Mouse (Mus musculus) stomach, embryonic 16.5 days (tissue): ENCODE data around the gene Exosc10. TPM values are rescaled to one million over a fixed set of nuclear protein-coding genes. Genes with fewer than 3 reads are reported as not detected.
A peak's percentile ranks its signal among the peaks of the same experiment; 100 is the strongest.

Experiments used
- ATAC-seq: fragments of 200-750 bp; cut with Nextera tagmentation; 2 replicates; pipeline ENCODE4 v1.8.0; 2017; ENCODE audit warnings: moderate number of reproducible peaks, moderate TSS enrichment; ENCODE audit not compliant: insufficient read depth, low FRiP score
- H3K27ac ChIP-seq: fragments of 300-500 bp; sonication (generic); 2 replicates; pipeline ENCODE4 v1.5.1; 2014; ENCODE audit warnings: low read length
- H3K27me3 ChIP-seq: fragments of 300-500 bp; sonication (generic); 2 replicates; pipeline ENCODE4 v1.6.1; 2014; ENCODE audit warnings: low read length, control low read depth, mixed read lengths; ENCODE audit not compliant: control insufficient read depth, insufficient read depth
- H3K36me3 ChIP-seq: fragments of 300-500 bp; sonication (generic); 2 replicates; pipeline ENCODE4 v1.6.1; 2014; ENCODE audit warnings: low read length; ENCODE audit not compliant: control insufficient read depth, insufficient read depth
- H3K4me1 ChIP-seq: fragments of 300-500 bp; sonication (generic); 2 replicates; pipeline ENCODE4 v1.6.1; 2014; ENCODE audit warnings: low read length, control low read depth, mixed read lengths; ENCODE audit not compliant: control insufficient read depth, insufficient read depth
- H3K4me2 ChIP-seq: fragments of 300-500 bp; sonication (generic); 2 replicates; pipeline ENCODE4 v1.6.1; 2014; ENCODE audit warnings: low read depth, low read length, mixed read lengths
- H3K4me3 ChIP-seq: fragments of 300-500 bp; sonication (generic); replicated peaks from 2 replicates; pipeline ENCODE4 v1.5.1; 2014; ENCODE audit warnings: mild to moderate bottlenecking, low read length
- H3K9ac ChIP-seq: fragments of 300-500 bp; sonication (generic); 2 replicates; pipeline ENCODE4 v1.6.1; 2014; ENCODE audit warnings: low read length
- H3K9me3 ChIP-seq: fragments of 300-500 bp; sonication (generic); replicated peaks from 2 replicates; pipeline ENCODE4 v1.6.1; 2016; ENCODE audit warnings: low read length, control low read depth; ENCODE audit not compliant: control insufficient read depth
- WGBS: fragments of 180-500 bp; shearing (Covaris S2); extraction: QIAGEN DNeasy Blood & Tissue Kit; methylation state at CpG from one replicate; pipeline ENCODE4 v1.1.7; 2014; 5-methylcytosine and 5-hydroxymethylcytosine counted together
- polyA plus RNA-seq: library from polyadenylated mRNA; unstranded; fragments of >200 nt; fragmentation: Nextera tagmentation; extraction: Ambion mirVana; gene quantifications from 2 replicates; pipeline ENCODE4 v1.2.1, GENCODE M21; 2015

Gene Exosc10
- polyA plus RNA-seq, 1 experiment from 2014 or later: 76.3 TPM

DNA sequence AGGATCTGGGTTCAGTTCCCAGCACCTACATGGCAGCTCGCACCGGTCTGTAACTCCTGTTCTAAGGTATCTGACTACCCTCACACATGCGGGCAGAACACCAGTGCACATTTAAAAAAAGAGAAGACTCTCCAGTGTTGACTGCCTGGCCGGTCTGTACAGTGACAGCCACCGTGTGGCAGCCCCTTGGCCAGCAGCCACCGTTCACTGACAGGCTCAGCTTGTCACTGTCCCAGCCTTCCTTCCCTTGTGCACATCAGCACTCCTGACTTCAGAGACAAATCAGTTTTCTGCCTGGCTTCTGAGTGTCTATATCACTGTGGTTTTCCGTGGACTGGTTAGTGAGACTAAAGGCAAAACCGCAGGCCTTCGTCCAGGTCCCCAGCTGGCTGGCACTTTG lies 30.6 kb downstream of the Exosc10 start:
- no peak for ATAC-seq
- H3K9me3 ChIP-seq: no peaks in the 10 kb centered on the region
- no peak overlapping the region for H3K27ac ChIP-seq

DNA sequence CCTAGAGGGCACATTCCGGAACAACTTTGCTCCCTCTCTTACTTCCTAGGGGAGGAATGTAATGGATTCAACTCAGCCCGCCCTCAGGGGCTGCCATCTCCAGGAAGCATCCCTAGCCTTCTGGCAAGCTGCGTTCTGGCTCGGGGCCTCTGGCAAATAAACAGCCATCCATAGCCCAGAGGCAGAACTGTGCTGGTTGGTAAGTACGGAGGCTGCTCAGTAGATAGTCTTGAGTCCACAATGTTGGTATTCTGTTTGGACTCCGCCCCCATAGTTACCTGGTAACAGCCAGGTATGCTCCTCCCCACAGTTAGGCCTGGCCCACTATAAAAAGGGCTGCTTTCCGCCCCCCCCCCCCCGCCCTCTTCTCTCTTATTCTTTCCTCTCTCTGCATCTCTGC lies 31.3 kb downstream of the Exosc10 start:
- Histone ChIP-seq H3K9ac (no peak overlapping the region; the same call in 1 of the 2 replicates), H3K27me3 (no peaks in the 10 kb centered on the region), H3K36me3 (peaks cover 11% of the 10 kb centered on the region), H3K4me2 (peak overlapping the region; percentile 2; the same call in 1 of the 2 replicates), H3K9me3 (no peaks in the 10 kb centered on the region), H3K27ac (no peak overlapping the region), H3K4me1 (peaks cover 10% of the 10 kb centered on the region; the same call in 1 of the 2 replicates), H3K4me3 (no peak overlapping the region)
- 44% methylated on average over 7 of the region's 8 CpGs for WGBS
- ATAC-seq: peak; percentile 38; the same call in 1 of the 2 replicates

More for the DNA sequence above, 30.6 kb downstream of the Exosc10 start:
- Histone ChIP-seq H3K4me3 (no peak overlapping the region), H3K9ac (no peak overlapping the region), H3K36me3 (peaks cover 3% of the 10 kb centered on the region), H3K4me2 (no peak overlapping the region), H3K4me1 (peaks cover 10% of the 10 kb centered on the region; the same call in 1 of the 2 replicates), H3K27me3 (no peaks in the 10 kb centered on the region)
- WGBS: 75% methylated on average over 9 of the region's 9 CpGs

DNA sequence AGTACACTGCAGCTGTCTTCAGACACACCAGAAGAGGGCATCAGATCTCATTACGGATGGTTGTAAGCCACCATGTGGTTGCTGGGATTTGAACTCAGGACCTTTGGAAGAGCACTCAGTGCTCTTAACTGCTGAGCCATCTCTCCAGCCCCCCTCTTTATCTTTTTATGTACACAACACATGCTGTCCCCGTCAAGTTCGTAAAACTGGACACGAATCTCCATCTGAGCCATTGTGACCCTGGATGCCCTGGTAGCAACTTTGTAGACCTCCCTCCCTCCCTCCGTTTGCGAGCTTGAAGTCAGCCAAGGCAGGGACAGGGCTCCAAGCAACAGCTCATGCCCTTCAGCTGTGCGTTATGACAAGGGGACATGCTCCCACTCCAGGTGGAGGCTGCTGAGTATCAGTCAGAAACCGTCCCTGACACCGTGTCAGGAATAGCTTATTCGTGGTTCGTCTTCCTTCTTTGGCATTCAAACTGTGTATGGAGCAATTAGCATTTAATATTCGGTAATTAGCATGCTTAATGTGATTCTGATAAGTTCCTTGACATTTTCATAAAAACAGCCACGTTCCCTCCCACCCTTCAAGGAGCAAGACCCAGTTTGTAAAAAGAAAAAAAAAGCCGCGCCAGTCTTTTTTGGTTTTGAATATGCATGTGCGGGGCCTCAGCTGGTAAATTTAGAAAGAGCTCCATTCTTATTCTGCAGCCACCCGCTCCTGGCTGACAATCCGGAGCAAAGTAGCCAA lies 32.4 kb downstream of the Exosc10 start:
- H3K9ac ChIP-seq: peak overlapping the region; percentile 64
- peaks cover 10% of the 10 kb centered on the region; the same call in 1 of the 2 replicates for H3K4me1 ChIP-seq
- 3% methylated on average over 18 of the region's 18 CpGs for WGBS
- peak overlapping the region; percentile 64 for H3K4me2 ChIP-seq
- no peak for ATAC-seq
- no peaks in the 10 kb centered on the region for H3K9me3 ChIP-seq
- peak overlapping the region; percentile 72 for H3K27ac ChIP-seq
- H3K4me3 ChIP-seq: peak overlapping the region; percentile 94
- no peaks in the 10 kb centered on the region for H3K27me3 ChIP-seq
- peaks cover 15% of the 10 kb centered on the region for H3K36me3 ChIP-seq

- Histone ChIP-seq H3K9me3 (no peaks in the 10 kb centered on the region), H3K4me2 (peak within 1 kb of the TSS; percentile 92), H3K36me3 (peaks cover 21% of the 10 kb centered on the region), H3K4me1 (peaks cover 10% of the 10 kb centered on the region; the same call in 1 of the 2 replicates), H3K4me3 (peak within 1 kb of the TSS; percentile 94), H3K9ac (peak within 1 kb of the TSS; percentile 90), H3K27ac (peak within 1 kb of the TSS; percentile 72), H3K27me3 (no peaks in the 10 kb centered on the region)
- under 1% methylated on average over 50 of the region's 50 CpGs for WGBS
- peak; percentile 99 for ATAC-seq
Measured at GRCm38 (mm10) chr4:148591171-148591630, 33.0 kb downstream of the Exosc10 start, which contains the start of gene Srm. Gene Srm (plus strand): TSS chr4:148591503.

DNA sequence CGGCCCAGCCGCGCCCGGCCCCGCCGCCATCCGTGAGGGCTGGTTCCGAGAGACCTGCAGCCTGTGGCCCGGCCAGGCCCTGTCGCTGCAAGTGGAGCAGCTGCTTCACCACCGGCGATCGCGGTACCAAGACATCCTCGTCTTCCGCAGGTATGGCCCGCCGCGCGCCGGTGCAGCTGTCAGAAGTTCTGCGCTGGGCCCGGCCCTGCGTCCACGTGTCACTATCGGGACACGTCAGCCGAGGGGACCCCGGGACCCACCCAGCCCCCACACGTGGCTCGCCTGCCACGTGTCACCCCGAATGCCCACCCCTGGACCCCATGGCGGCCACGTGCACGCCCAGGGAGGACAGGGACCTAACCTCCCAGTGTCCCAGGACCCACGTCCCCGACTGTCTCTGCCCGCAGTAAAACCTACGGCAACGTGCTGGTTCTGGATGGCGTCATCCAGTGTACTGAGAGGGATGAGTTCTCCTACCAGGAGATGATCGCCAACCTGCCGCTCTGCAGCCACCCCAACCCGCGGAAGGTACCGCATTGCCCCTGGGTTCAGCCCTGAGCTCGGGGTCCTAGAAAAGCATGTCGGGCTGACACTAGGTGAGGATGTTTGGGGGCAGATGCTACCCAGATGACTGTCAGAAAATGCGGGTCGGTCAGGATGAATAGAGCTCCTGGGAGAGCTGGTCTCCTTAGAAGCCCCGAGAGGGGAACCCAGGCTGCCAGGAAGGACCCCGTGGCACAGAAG lies 33.6 kb downstream of the Exosc10 start:
- ATAC-seq: no peak; the same call in 1 of the 2 replicates
- H3K4me3 ChIP-seq: peak overlapping the region; percentile 94
- H3K36me3 ChIP-seq: peaks cover 27% of the 10 kb centered on the region
- H3K9ac ChIP-seq: peak overlapping the region; percentile 90
- no peaks in the 10 kb centered on the region for H3K27me3 ChIP-seq
- H3K4me2 ChIP-seq: peak overlapping the region; percentile 92
- under 1% methylated on average over 53 of the region's 53 CpGs for WGBS
- no peaks in the 10 kb centered on the region for H3K9me3 ChIP-seq
- peaks cover 10% of the 10 kb centered on the region; the same call in 1 of the 2 replicates for H3K4me1 ChIP-seq
- H3K27ac ChIP-seq: 0 out of 2 replicates have a peak overlapping the region, but pooled peaks have one; percentile 38

DNA sequence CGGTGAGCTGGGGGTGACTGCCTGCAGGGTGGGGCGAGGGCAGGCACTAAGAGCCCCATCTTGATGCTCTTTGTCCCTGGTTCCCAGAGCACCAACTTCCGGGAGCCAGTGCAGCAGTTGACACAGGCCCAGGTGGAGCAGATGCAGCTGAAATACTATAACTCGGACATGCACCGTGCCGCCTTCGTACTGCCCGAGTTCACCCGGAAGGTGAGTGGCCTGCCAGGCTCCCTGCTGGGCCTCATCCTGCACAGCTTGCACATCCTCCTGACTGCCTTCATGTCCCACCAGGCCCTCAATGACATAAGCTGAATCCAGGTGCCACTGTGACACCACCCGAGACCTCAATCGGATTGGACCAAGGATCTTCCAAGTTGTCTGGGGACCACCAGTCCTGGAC lies 35.8 kb downstream of the Exosc10 start:
- H3K9me3 ChIP-seq: no peaks in the 10 kb centered on the region; the same call in 1 of the 2 replicates
- H3K27ac ChIP-seq: no peak overlapping the region
- H3K4me3 ChIP-seq: no peak overlapping the region
- 94% methylated on average over 11 of the region's 11 CpGs for WGBS
- H3K4me2 ChIP-seq: no peak overlapping the region
- peaks cover 40% of the 10 kb centered on the region for H3K36me3 ChIP-seq
- H3K4me1 ChIP-seq: peaks cover 10% of the 10 kb centered on the region; the same call in 1 of the 2 replicates
- H3K9ac ChIP-seq: no peak overlapping the region
- no peak for ATAC-seq
- no peaks in the 10 kb centered on the region for H3K27me3 ChIP-seq

DNA sequence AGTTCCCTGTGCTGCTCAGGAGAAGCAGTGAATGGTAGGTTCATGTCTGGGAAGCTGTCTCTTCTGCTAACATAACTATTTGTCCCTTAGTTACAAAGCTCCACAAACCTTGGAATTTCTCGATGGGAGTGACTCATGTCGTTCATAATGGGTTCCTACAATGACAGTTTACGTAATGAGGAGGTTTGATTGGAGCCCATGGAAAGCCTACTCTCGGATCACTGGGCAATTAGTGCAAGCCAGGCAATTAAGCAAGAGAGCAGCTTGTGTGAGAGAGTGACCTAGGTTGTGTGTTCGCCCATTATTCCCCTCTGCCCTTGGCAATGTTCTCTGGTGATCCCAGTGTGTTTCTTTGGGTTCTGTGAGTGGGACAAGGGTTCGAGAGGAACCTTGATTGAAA lies 37.7 kb downstream of the Exosc10 start:
- no peak overlapping the region for H3K9ac ChIP-seq
- ATAC-seq: no peak
- H3K4me1 ChIP-seq: 0 out of 2 replicates have a peak, but pooled peaks cover 10% of the 10 kb centered on the region
- no peak overlapping the region for H3K27ac ChIP-seq
- WGBS: 86% methylated on average over 6 of the region's 6 CpGs
- H3K27me3 ChIP-seq: no peaks in the 10 kb centered on the region
- peaks cover 40% of the 10 kb centered on the region for H3K36me3 ChIP-seq
- H3K4me3 ChIP-seq: no peak overlapping the region
- H3K9me3 ChIP-seq: no peaks in the 10 kb centered on the region; the same call in 1 of the 2 replicates
- no peak overlapping the region for H3K4me2 ChIP-seq

- H3K27me3 ChIP-seq: no peaks in the 10 kb centered on the region
- no peak for ATAC-seq
- peaks cover 40% of the 10 kb centered on the region for H3K36me3 ChIP-seq
- H3K27ac ChIP-seq: no peak overlapping the region
- no peaks in the 10 kb centered on the region; the same call in 1 of the 2 replicates for H3K9me3 ChIP-seq
- 0 out of 2 replicates have a peak, but pooled peaks cover 10% of the 10 kb centered on the region for H3K4me1 ChIP-seq
- H3K4me3 ChIP-seq: no peak overlapping the region
- no peak overlapping the region for H3K4me2 ChIP-seq
- H3K9ac ChIP-seq: no peak overlapping the region
- 95% methylated on average over 3 of the region's 3 CpGs for WGBS
Measured at GRCm38 (mm10) chr4:148596731-148597130, 38.5 kb downstream of the Exosc10 start.
